Mouse (Mus musculus) heart, embryonic 14.5 days (tissue): ENCODE data around the gene Olfml2a. TPM values are rescaled to one million over a fixed set of nuclear protein-coding genes. Genes with fewer than 3 reads are reported as not detected.
"Not testable (repeated sequence)": the region's sequence is repeated elsewhere in the genome, so short reads cannot be mapped to it uniquely, and the experiment has no call there.

ENCODE experiments used
- ATAC-seq: fragments of 200-750 bp; cut with Nextera tagmentation; 2 replicates; pipeline ENCODE4 v1.8.0; 2017; ENCODE audit warnings: low read depth, moderate TSS enrichment; ENCODE audit not compliant: insufficient number of reproducible peaks, insufficient read depth, low FRiP score
- H3K27ac ChIP-seq, 2 experiments: fragments of 200-500 bp in 1 of 2; fragments of 300-500 bp in 1 of 2; sonication (generic) in 1 of 2; replicated peaks in 1 of 2; 2 replicates each; pipeline ENCODE4 v1.5.1; 2012 to 2014; ENCODE audit warnings: low read depth in 2 of 2, low read length in 2 of 2, control low read depth in 1 of 2, mild to moderate bottlenecking in 1 of 2, mixed read lengths in 1 of 2; ENCODE audit not compliant: control insufficient read depth in 1 of 2, insufficient read depth in 1 of 2
- H3K27me3 ChIP-seq: fragments of 300-500 bp; sonication (generic); 2 replicates; pipeline ENCODE4 v1.6.1; 2014; ENCODE audit warnings: mild to moderate bottlenecking, low read length, control low read depth; ENCODE audit not compliant: control insufficient read depth, insufficient read depth
- H3K36me3 ChIP-seq: fragments of 300-500 bp; sonication (generic); 2 replicates; pipeline ENCODE4 v1.6.1; 2014; ENCODE audit warnings: mild to moderate bottlenecking, control low read depth, low read length, mixed read lengths; ENCODE audit not compliant: control insufficient read depth, insufficient read depth
- H3K4me1 ChIP-seq, 2 experiments: fragments of 200-500 bp in 1 of 2; fragments of 300-500 bp in 1 of 2; sonication (generic) in 1 of 2; 2 replicates each; pipeline ENCODE4 v1.6.1; 2012 to 2014; ENCODE audit warnings: low read length in 2 of 2, control low read depth in 1 of 2, mixed read lengths in 1 of 2; ENCODE audit not compliant: control insufficient read depth in 2 of 2, insufficient read depth in 2 of 2
- H3K4me2 ChIP-seq: fragments of 300-500 bp; sonication (generic); 2 replicates; pipeline ENCODE4 v1.6.1; 2014; ENCODE audit warnings: mild to moderate bottlenecking, low read length
- H3K4me3 ChIP-seq, 2 experiments: fragments of 200-500 bp in 1 of 2; fragments of 300-500 bp in 1 of 2; sonication (generic) in 1 of 2; 2 replicates each; pipeline ENCODE4 v1.5.1; 2012 to 2014; ENCODE audit warnings: low read length in 2 of 2, mild to moderate bottlenecking in 2 of 2, control low read depth in 1 of 2, low read depth in 1 of 2, moderate library complexity in 1 of 2; ENCODE audit not compliant: control insufficient read depth in 1 of 2, insufficient read depth in 1 of 2
- H3K9ac ChIP-seq: fragments of 300-500 bp; sonication (generic); 2 replicates; pipeline ENCODE4 v1.6.1; 2014; ENCODE audit warnings: mild to moderate bottlenecking, low read length
- H3K9me3 ChIP-seq: fragments of 300-500 bp; sonication (generic); 2 replicates; pipeline ENCODE4 v1.6.1; 2016; ENCODE audit warnings: low read length, control low read depth; ENCODE audit not compliant: control insufficient read depth
- WGBS: fragments of 180-500 bp; shearing (Covaris S2); extraction: QIAGEN DNeasy Blood & Tissue Kit; methylation state at CpG from one replicate; pipeline ENCODE4 v1.1.7; 2014; 5-methylcytosine and 5-hydroxymethylcytosine counted together
- polyA plus RNA-seq: library from polyadenylated mRNA; unstranded; fragments of >200 nt; fragmentation: Nextera tagmentation; extraction: Ambion mirVana; gene quantifications from 2 replicates; pipeline ENCODE4 v1.2.1, GENCODE M21; 2014

Gene Olfml2a
- polyA plus RNA-seq, 1 experiment from 2014 or later = 6.0 TPM

DNA sequence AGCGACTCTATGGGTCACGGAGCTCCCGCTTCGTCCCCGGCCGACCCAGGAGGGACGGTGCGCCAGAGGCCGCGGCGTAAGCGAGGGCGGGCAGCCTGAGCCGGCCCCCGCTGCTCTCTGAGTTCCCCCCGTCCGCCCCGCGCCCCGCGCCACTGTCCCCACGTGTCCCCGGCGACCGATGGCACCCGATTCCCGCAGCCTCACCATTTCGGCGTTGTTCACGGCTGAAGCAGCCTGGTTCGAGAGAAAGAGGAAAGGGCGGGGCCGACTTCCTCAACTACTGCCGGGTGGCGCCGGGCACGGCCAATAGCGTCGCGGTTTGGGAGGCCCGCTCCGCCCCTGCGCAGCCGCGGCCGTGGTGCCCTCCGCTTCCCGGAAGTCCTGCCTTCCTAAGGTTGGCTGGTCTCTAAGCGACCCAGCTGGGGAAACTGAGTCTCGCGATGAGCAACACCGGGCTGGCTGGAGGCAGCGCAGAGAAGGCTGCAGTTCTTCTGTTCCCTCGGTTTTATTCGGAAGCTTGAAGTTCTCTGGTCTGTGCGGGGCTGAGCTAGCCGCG, 73.2 kb downstream of the Olfml2a start, which contains the start of gene Arpc5l:
Arpc5l (plus strand) TSS at position 469 of the 556 bp plus-strand sequence.
- peaks cover 11 to 37% of the 10 kb centered on the region in 2 experiments for H3K4me1 ChIP-seq

GRCm38 (mm10) chr2:39005574-39006079, 73.8 kb downstream of the Olfml2a start, which contains the start of gene Rpl35:
Rpl35 (minus strand) TSS chr2:39005624.
- Histone ChIP-seq H3K4me3 (peak within 1 kb of the TSS; percentile 64 to 89), H3K4me1 (peaks cover 11 to 37% of the 10 kb centered on the region in 2 experiments), H3K9ac (peak within 1 kb of the TSS; percentile 94), H3K36me3 (peaks cover 35% of the 10 kb centered on the region), H3K27ac (peak within 1 kb of the TSS; percentile 63 to 72), H3K9me3 (no peaks in the 10 kb centered on the region), H3K4me2 (peak within 1 kb of the TSS; percentile 98), H3K27me3 (no peaks in the 10 kb centered on the region)
- 11% methylated on average over 15 of the region's 15 CpGs for WGBS
- ATAC-seq = no peak

More for the DNA sequence above, 73.2 kb downstream of the Olfml2a start, which contains the start of gene Arpc5l:
- H3K9ac ChIP-seq = peak within 1 kb of the TSS; percentile 94
- no peaks in the 10 kb centered on the region for H3K9me3 ChIP-seq
- under 1% methylated on average over 48 of the region's 58 CpGs for WGBS
- peak within 1 kb of the TSS; percentile 63 to 72 for H3K27ac ChIP-seq
- H3K27me3 ChIP-seq = no peaks in the 10 kb centered on the region
- peak within 1 kb of the TSS; percentile 98 for H3K4me2 ChIP-seq
- H3K36me3 ChIP-seq = peaks cover 41% of the 10 kb centered on the region
- peak; percentile 80 for ATAC-seq
- H3K4me3 ChIP-seq = peak within 1 kb of the TSS; percentile 64 to 89

DNA sequence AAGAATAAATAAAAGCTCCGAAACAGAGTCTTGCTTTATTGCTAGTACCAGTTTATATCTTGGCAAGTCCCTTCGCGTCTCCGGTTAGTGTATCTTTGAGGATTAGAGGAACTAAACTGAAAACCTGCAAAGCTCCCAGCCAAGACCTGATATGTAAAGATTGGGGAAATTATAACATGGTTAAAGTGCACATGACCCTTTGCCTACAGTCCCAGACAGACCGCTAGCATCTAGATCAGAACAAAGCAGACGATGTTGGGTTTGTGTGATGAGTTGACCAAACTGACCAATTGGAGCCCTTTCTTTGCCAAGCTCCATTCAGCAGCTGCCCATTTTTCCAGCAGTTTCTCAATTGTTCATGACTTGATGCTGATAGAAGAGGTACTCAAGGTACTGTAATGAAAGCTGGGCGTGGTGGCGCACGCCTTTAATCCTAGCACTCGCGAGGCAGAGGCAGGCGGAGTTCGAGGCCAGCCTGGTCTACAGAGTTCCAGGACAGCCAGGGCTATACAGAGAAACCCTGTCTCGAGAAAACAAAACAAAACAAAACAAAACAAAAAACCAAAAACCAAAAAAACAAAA, 74.5 kb downstream of the Olfml2a start:
- H3K36me3 ChIP-seq = peaks cover 29% of the 10 kb centered on the region

DNA sequence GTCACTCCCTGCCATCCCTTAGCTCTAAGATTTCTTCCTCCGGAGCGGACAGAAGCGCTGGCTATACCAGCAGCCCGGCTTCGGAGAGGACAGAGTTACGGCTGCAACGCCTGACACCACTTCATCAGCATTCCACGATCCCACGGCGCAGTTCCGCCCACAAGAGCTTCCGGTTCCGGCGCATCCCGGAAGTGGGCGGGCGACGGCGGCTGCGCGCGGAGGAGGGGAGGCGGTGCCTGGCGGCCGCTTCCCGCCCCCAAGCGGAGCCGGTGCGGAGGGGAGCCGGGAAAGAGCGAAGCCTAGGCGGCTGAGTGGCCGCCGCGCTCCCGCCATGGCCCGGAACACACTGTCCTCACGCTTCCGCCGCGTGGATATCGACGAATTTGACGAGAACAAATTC, 76.1 kb downstream of the Olfml2a start:
- Histone ChIP-seq H3K36me3 (peaks cover 24% of the 10 kb centered on the region), H3K4me2 (peak overlapping the region; percentile 82), H3K9me3 (no peaks in the 10 kb centered on the region), H3K27ac (peak overlapping the region; percentile 86 to 99), H3K9ac (peak overlapping the region; percentile 94), H3K4me3 (peak overlapping the region; percentile 85 to 99), H3K4me1 (peaks cover 13 to 41% of the 10 kb centered on the region in 2 experiments), H3K27me3 (no peaks in the 10 kb centered on the region)
- under 1% methylated on average over 44 of the region's 44 CpGs for WGBS
- peak; percentile 86 for ATAC-seq

More for the DNA sequence above, 74.5 kb downstream of the Olfml2a start:
- peak overlapping the region in 1 of 2 experiments; percentile 89; a peak in 2 of 4 replicates for H3K4me3 ChIP-seq
- no peaks in the 10 kb centered on the region for H3K9me3 ChIP-seq
- H3K9ac ChIP-seq = peak overlapping the region; percentile 94; the same call in 1 of the 2 replicates
- no peak for ATAC-seq
- peaks cover 13 to 40% of the 10 kb centered on the region in 2 experiments for H3K4me1 ChIP-seq
- no peak overlapping the region for H3K27ac ChIP-seq
- WGBS = 86% methylated on average over 14 of the region's 14 CpGs
- H3K27me3 ChIP-seq = no peaks in the 10 kb centered on the region
- H3K4me2 ChIP-seq = peak overlapping the region; percentile 98

DNA sequence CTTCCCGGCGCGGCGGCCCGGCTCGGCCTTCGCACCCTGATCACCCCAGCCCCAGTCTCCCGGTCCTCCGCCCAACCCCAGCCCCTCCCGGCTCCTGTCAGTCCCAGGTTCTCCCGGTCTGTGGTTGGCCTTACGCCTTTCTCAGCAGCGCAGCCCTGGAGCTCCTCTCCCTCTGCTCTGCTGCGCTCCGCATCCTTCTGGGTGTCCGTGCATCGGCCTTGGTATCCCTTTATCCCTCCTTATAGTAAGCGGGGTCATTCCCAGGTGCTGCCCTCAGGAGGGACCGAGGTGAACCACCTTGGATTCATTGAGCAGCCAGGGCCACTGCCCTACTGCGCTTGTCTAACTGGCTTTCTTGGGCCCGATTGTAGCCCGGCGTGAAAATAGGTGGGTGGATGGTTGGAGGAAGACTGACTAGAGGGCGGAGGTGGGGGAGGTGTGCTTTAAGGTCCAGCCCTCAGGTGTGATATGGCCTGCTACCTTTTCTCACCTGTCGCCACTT, 76.6 kb downstream of the Olfml2a start:
- H3K27me3 ChIP-seq = no peaks in the 10 kb centered on the region
- H3K4me2 ChIP-seq = peak overlapping the region; percentile 82
- peak overlapping the region; percentile 86 to 91 for H3K27ac ChIP-seq
- WGBS = under 1% methylated on average over 18 of the region's 25 CpGs
- H3K9ac ChIP-seq = peak overlapping the region; percentile 94
- peak; percentile 32 for ATAC-seq
- H3K4me3 ChIP-seq = peak overlapping the region; percentile 85 to 99
- no peaks in the 10 kb centered on the region for H3K9me3 ChIP-seq
- H3K36me3 ChIP-seq = peaks cover 24% of the 10 kb centered on the region
- H3K4me1 ChIP-seq = peaks cover 11 to 36% of the 10 kb centered on the region in 2 experiments

- H3K9me3 ChIP-seq = no peaks in the 10 kb centered on the region
- H3K36me3 ChIP-seq = peaks cover 24% of the 10 kb centered on the region
- peaks cover 5 to 30% of the 10 kb centered on the region in 2 experiments for H3K4me1 ChIP-seq
- H3K27me3 ChIP-seq = no peaks in the 10 kb centered on the region
- no peak for ATAC-seq
- WGBS = 23% methylated on average over 3 of the region's 3 CpGs
- peak overlapping the region; percentile 86 to 91 for H3K27ac ChIP-seq
- H3K4me2 ChIP-seq = peak overlapping the region; percentile 82
- peak overlapping the region; percentile 85 to 99 for H3K4me3 ChIP-seq
- peak overlapping the region; percentile 94 for H3K9ac ChIP-seq
Measured at GRCm38 (mm10) chr2:39008954-39009365, 77.2 kb downstream of the Olfml2a start.

GRCm38 (mm10) chr2:39010144-39010543, 78.4 kb downstream of the Olfml2a start:
- peaks cover 5 to 27% of the 10 kb centered on the region in 2 experiments for H3K4me1 ChIP-seq
- WGBS = 92% methylated on average over 5 of the region's 5 CpGs

More at GRCm38 (mm10) chr2:39010144-39010543, 78.4 kb downstream of the Olfml2a start:
- not testable (repeated sequence) for ATAC-seq, H3K27ac ChIP-seq, H3K9me3 ChIP-seq, H3K4me3 ChIP-seq, H3K4me2 ChIP-seq, H3K27me3 ChIP-seq, H3K9ac ChIP-seq
- H3K36me3 ChIP-seq = peaks cover 35% of the 10 kb centered on the region
